Mouse (Mus musculus) heart, adult 11 months (tissue): Measurements from ENCODE around the gene Gm49776.
A peak's percentile ranks its signal among the peaks of the same experiment; 100 is the strongest.
"Not testable (repeated sequence)": the region's sequence is repeated elsewhere in the genome, so short reads cannot be mapped to it uniquely, and the experiment has no call there.

ENCODE experiments used
- DNase-seq: peaks from one replicate; pipeline ENCODE4 v3.0.0; 2022

The Gm49776 gene

DNA sequence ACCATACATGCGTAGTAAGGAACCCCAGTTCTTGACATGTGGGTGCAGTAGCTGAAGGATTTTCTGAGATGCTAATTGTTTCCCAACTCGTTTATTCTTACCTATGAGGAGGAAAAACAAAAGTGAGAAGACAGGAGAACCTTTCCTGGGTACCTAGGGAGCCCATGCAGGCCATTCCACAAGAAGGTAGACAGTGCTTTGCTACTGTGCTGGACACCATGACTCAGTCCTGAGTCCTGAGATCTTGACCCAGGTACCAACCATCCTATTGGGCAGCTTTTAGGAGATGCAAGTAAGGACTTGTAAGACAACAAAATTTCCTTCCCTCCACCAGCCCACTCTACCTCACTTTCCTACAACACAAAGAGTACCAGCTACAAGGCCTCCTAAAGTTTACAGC lies at the start of gene Gm49776:
TSS of gene Gm49776 (minus strand) at position 101 of the 400 bp plus-strand sequence.
- DNase-seq = no peak

DNA sequence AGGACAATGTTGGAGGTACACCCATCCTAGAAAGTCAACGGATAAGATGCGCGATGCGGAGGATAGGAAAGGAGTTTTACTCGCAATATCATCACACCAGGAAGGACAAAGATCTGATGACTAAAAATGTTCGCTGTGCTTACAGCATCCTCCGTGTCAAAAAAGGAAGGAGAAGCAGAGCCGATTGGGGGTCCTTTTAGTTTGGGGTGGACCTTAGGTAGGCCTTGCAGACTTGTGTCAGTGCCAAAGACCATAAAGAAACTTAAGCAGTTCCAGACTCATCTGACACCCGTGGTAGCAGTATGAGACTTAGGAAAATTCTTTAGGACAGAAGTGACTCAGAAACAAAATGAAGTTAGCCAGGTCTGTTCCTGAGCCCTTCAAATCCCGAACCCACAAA lies 31.5 kb upstream of the Gm49776 start:
- DNase-seq = not testable (repeated sequence)

DNA sequence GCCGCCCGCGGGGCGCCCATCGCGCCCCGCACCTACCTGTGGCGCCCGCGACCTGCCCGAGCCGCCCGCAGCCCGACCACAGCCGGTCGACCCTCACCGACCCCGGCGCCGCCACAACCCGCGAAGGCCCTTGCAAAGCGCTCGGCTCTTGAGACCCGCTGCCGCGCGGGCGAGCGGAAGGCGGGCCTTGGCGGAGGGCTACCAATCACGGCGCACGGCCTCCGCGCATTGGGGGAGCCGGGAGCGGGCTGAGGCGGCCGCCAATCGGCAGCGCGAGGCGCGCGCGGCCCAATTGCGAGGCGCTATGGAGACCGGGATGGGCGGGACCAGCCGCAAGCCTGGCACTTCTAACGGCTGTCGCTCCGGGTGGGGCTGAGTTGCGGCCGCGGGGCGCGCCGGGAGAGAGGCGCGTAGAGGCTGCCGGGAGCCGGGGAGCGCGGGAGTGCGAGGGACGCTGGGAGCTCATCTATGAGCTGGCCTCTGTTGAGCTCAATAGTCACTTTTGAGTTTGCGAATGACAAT lies 31.0 kb upstream of the Gm49776 start, which contains the start of gene Dgcr8:
TSS of gene Dgcr8 (minus strand) at position 180 of the 522 bp plus-strand sequence.
- DNase-seq = peak; percentile 100

DNA sequence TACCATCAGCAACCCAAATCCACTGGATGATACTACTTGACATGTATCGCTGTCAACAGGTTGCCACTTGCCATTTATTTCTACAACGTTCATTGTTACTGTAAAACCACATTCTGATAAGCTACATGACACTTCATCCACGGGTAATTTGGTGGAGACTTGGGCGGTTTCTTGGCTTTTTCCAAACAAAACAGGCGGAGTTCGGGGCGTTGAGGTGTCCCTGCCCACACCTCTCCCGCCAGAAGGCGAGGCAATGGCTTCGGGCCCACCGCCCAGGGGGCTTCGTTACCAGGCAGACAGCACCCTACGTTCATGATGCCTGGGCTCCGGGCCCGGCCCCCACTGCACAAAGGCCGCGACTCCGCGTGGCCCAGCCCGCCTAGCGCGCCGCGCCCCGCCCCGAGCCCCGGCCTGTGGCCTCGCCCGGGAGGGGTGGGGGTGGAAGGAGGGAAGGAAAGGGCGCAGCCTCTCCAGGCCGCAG lies 30.5 kb upstream of the Gm49776 start:
- no peak for DNase-seq

DNA sequence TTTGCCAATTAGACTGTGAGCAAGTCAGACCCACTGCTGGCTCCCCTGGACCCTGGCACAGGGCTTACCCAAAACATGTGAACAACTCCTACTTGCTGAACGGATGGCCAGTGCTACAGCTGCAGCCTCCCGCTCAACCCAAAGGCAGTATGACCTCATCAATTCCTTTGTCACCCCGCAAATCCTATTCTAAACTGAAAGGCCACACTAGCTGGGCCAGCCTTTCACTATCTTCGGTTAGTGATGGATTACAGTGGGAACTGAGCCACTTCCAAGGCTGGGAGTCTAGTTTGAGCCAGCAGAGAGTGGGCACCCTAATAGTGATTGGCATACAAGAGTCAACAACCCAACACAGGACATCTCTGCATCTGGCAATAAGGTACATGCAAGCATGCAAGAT lies 30.0 kb upstream of the Gm49776 start:
- peak; percentile 93 for DNase-seq

DNA sequence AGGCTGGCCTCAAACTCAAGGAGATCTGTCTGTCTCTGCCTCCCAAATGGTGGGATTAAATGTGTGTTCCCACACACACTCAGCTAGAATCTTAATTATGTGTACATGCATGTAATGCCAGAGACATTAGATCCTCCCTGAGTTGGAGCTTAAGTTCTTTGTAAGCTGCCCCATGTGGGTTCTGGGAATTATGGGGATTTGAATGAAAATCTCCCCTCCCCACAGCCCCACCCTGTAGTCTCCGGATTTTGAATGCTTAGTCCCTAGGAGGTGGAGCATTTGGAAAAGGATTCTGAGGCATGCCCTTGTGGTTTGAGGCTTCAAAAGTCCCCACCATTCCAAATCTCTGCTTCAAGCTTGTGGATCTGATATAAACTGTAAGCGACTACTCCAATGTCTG lies 17.0 kb upstream of the Gm49776 start:
- peak; percentile 42 for DNase-seq

DNA sequence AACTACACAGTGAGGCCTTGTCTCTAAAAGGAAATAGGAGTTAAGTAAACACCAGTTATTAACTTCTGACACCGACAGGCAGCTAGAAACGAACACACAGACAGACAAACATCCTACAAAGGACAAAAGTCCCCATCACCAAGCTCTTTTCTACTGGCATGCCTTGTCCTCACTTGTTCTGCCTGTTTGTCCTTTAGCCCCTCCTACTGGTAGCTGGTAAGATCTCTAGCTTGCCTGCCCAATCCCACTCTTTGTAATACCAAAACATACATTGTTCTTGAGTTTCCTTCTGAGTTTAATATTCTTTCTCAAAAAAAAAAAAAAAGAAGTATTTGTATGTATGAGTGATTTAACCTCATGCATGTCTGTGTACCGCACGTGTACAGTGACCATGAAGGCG lies 10.1 kb upstream of the Gm49776 start:
- peak; percentile 24 for DNase-seq

GRCm38 (mm10) chr16:18265024-18265423 lies 6.9 kb upstream of the Gm49776 start:
- no peak for DNase-seq

- DNase-seq = peak; percentile 70
Observed at GRCm38 (mm10) chr16:18253866-18254265, 4.3 kb downstream of the Gm49776 start.

GRCm38 (mm10) chr16:18252736-18253135 lies 5.4 kb downstream of the Gm49776 start:
- DNase-seq = peak; percentile 87

- peak; percentile 91 for DNase-seq
Observed at GRCm38 (mm10) chr16:18250828-18251790, 7.0 kb downstream of the Gm49776 start.

- DNase-seq = peak; percentile 78
Observed at GRCm38 (mm10) chr16:18250231-18250630, 7.9 kb downstream of the Gm49776 start.

GRCm38 (mm10) chr16:18249364-18249967 lies 8.7 kb downstream of the Gm49776 start:
- peak; percentile 97 for DNase-seq

GRCm38 (mm10) chr16:18248433-18249363 lies 9.4 kb downstream of the Gm49776 start, which contains the start of the genes Trmt2a and Ranbp1:
Trmt2a (plus strand) TSS chr16:18248679.
Ranbp1 (minus strand) TSS chr16:18248732.
- DNase-seq = peak; percentile 100

GRCm38 (mm10) chr16:18247521-18248399 lies 10.4 kb downstream of the Gm49776 start:
- DNase-seq = no peak

DNA sequence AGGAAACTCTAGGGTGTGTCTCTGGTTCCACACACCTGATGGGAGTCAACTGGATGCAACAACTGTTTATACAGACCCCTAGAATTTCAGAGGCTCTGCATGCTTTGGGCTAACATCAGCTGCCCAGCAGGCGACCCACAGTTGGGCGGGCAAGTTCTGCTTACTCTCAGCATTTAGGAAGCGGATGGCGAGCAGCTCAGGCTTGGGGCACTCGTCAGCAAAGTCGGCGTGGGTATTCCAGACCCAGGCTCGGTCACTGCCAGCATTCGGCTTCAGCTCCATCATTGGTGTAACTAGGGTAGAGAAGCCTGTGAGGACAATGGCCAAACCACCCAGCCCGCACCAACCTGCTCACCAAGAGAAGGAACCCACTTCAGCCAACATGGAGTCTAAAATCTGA lies 16.5 kb downstream of the Gm49776 start:
- DNase-seq = peak; percentile 87

DNA sequence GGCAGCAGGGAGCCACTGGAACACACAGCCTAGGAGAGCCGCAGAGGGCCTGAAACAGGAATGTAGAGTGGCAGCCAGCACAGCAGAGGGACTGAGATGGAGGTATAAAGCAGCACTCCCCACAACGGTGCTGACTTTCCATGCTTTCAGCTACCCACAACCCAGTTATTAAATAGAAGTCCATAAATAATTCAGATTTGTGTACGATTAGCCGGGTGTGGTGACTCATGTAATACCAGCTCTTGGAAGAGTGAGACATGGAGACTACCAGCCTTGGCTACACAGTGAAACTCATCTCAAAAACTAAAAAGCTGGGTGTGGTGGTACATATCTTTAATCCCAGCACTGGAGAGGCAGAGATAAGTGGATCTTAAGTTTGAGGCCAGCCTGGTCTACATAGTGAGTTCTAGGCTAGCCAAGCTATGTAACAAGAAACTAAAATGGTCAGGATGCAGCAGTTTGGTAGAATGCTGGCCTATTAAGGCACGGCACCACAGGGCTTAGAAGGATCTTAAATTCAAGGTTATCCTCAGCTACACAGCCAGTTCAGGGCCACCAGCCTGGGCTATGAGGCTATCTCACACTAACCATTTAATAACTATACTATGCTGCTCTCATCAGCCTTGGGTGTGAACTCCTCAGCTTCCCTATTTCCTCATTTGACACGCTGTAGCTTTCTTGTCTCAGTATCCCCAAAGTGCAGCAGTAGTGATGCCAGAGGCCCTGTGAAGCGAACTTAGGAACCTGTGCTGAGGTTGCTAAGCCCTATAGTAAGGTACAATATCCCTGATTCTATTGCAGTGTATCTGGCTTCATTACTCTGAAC lies 21.2 kb downstream of the Gm49776 start:
- DNase-seq = no peak

GRCm38 (mm10) chr16:18235389-18236065 lies 22.6 kb downstream of the Gm49776 start:
- DNase-seq = peak; percentile 98

- peak; percentile 99 for DNase-seq
Observed at GRCm38 (mm10) chr16:18234671-18235388, 23.3 kb downstream of the Gm49776 start, which contains the start of gene Zdhhc8. Zdhhc8 (minus strand) TSS chr16:18235136.
